Mouse (Mus musculus) intestine, embryonic 14.5 days (tissue): ENCODE data around the gene Pomp. TPM values are rescaled to one million over a fixed set of nuclear protein-coding genes. Genes with fewer than 3 reads are reported as not detected.
A peak's percentile ranks its signal among the peaks of the same experiment; 100 is the strongest.

Experiments used
- ATAC-seq: fragments of 200-750 bp; cut with Nextera tagmentation; replicated peaks from 2 replicates; pipeline ENCODE4 v1.8.0; 2017; ENCODE audit warnings: low read depth, moderate number of reproducible peaks, moderate TSS enrichment, moderate library complexity; ENCODE audit not compliant: low FRiP score, low TSS enrichment
- DNase-seq: peaks from one replicate; pipeline ENCODE4 v3.0.0-alpha.2; 2018; ENCODE audit warnings: low spot score
- H3K27ac ChIP-seq: fragments of 300-500 bp; sonication (generic); 2 replicates; pipeline ENCODE4 v1.5.1; 2014; ENCODE audit warnings: low read depth, mild to moderate bottlenecking, control low read depth
- H3K27me3 ChIP-seq: fragments of 300-500 bp; sonication (generic); replicated peaks from 2 replicates; pipeline ENCODE4 v1.6.1; 2014; ENCODE audit warnings: low read length, control low read depth; ENCODE audit not compliant: control insufficient read depth, insufficient read depth
- H3K36me3 ChIP-seq: fragments of 300-500 bp; sonication (generic); 2 replicates; pipeline ENCODE4 v1.6.1; 2014; ENCODE audit warnings: low read length, control low read depth; ENCODE audit not compliant: control insufficient read depth, insufficient read depth
- H3K4me1 ChIP-seq: fragments of 300-500 bp; sonication (generic); replicated peaks from 2 replicates; pipeline ENCODE4 v1.6.1; 2014; ENCODE audit warnings: low read length, control low read depth, mixed read lengths; ENCODE audit not compliant: control insufficient read depth, insufficient read depth
- H3K4me2 ChIP-seq: fragments of 300-500 bp; sonication (generic); 2 replicates; pipeline ENCODE4 v1.6.1; 2014; ENCODE audit warnings: low read length
- H3K4me3 ChIP-seq: fragments of 300-500 bp; sonication (generic); 2 replicates; pipeline ENCODE4 v1.5.1; 2014; ENCODE audit warnings: low read depth, low read length, control low read depth, mixed read lengths
- H3K9ac ChIP-seq: fragments of 300-500 bp; sonication (generic); 2 replicates; pipeline ENCODE4 v1.6.1; 2014; ENCODE audit warnings: mild to moderate bottlenecking, low read length
- H3K9me3 ChIP-seq: fragments of 300-500 bp; sonication (generic); 2 replicates; pipeline ENCODE4 v1.6.1; 2016; ENCODE audit warnings: low read length, control low read depth; ENCODE audit not compliant: control insufficient read depth
- WGBS: fragments of 180-500 bp; shearing (Covaris S2); extraction: QIAGEN DNeasy Blood & Tissue Kit; methylation state at CpG from one replicate; pipeline ENCODE4 v1.1.7; 2014; 5-methylcytosine and 5-hydroxymethylcytosine counted together
- polyA plus RNA-seq: library from polyadenylated mRNA; unstranded; fragments of >200 nt; fragmentation: Nextera tagmentation; extraction: Ambion mirVana; gene quantifications from 2 replicates; pipeline ENCODE4 v1.2.1, GENCODE M21; 2014

The Pomp gene
- polyA plus RNA-seq, 1 experiment from 2014 or later, result 418 TPM

- H3K36me3 ChIP-seq, result peaks cover 91% of the 10 kb centered on the region
- 92% methylated on average over 15 of the region's 15 CpGs for WGBS
Observed at GRCm38 (mm10) chr5:147871091-147871820, 11.0 kb downstream of the Pomp start.

GRCm38 (mm10) chr5:147874491-147875065 is 14.3 kb downstream of the Pomp start:
- Histone ChIP-seq H3K9ac (no peak overlapping the region), H3K27ac (no peak overlapping the region), H3K4me2 (no peak overlapping the region), H3K36me3 (peaks cover 92% of the 10 kb centered on the region), H3K4me3 (no peak overlapping the region), H3K4me1 (no peaks in the 10 kb centered on the region), H3K9me3 (no peaks in the 10 kb centered on the region), H3K27me3 (no peaks in the 10 kb centered on the region)
- ATAC-seq, result no peak
- DNase-seq, result no peak
- 93% methylated on average over 18 of the region's 18 CpGs for WGBS

More at GRCm38 (mm10) chr5:147871091-147871820, 11.0 kb downstream of the Pomp start:
- Histone ChIP-seq H3K27me3 (no peaks in the 10 kb centered on the region), H3K9me3 (no peaks in the 10 kb centered on the region), H3K27ac (no peak overlapping the region), H3K9ac (no peak overlapping the region), H3K4me3 (no peak overlapping the region), H3K4me1 (no peaks in the 10 kb centered on the region), H3K4me2 (no peak overlapping the region)
- ATAC-seq, result no peak
- DNase-seq, result no peak

GRCm38 (mm10) chr5:147875210-147875609 is 14.9 kb downstream of the Pomp start:
- H3K9ac ChIP-seq, result no peak overlapping the region
- ATAC-seq, result no peak
- no peak overlapping the region for H3K27ac ChIP-seq
- peaks cover 92% of the 10 kb centered on the region for H3K36me3 ChIP-seq
- no peak for DNase-seq
- H3K4me2 ChIP-seq, result no peak overlapping the region
- H3K4me3 ChIP-seq, result no peak overlapping the region
- no peaks in the 10 kb centered on the region for H3K4me1 ChIP-seq
- H3K27me3 ChIP-seq, result no peaks in the 10 kb centered on the region
- 93% methylated on average over 8 of the region's 8 CpGs for WGBS
- no peaks in the 10 kb centered on the region for H3K9me3 ChIP-seq

GRCm38 (mm10) chr5:147877520-147877919 is 17.3 kb downstream of the Pomp start:
- H3K27me3 ChIP-seq, result no peaks in the 10 kb centered on the region
- no peak overlapping the region for H3K4me3 ChIP-seq
- DNase-seq (no peak), ATAC-seq (no peak)
- no peaks in the 10 kb centered on the region for H3K4me1 ChIP-seq
- no peak overlapping the region for H3K27ac ChIP-seq
- H3K9me3 ChIP-seq, result no peaks in the 10 kb centered on the region
- WGBS, result 84% methylated on average over 6 of the region's 6 CpGs
- no peak overlapping the region for H3K4me2 ChIP-seq
- H3K36me3 ChIP-seq, result peaks cover 78% of the 10 kb centered on the region
- H3K9ac ChIP-seq, result no peak overlapping the region

GRCm38 (mm10) chr5:147879971-147880682 is 19.9 kb downstream of the Pomp start:
- ATAC-seq, result 0 out of 2 replicates have a peak, but pooled peaks have one; percentile 34
- Histone ChIP-seq H3K27ac (no peak overlapping the region), H3K9me3 (no peaks in the 10 kb centered on the region), H3K4me1 (no peaks in the 10 kb centered on the region), H3K27me3 (no peaks in the 10 kb centered on the region), H3K9ac (no peak overlapping the region), H3K4me2 (no peak overlapping the region), H3K36me3 (peaks cover 53% of the 10 kb centered on the region), H3K4me3 (no peak overlapping the region)
- no peak for DNase-seq
- 71% methylated on average over 17 of the region's 17 CpGs for WGBS

- ATAC-seq, result no peak
- WGBS, result 83% methylated on average over 6 of the region's 6 CpGs
- H3K4me2 ChIP-seq, result no peak overlapping the region
- H3K9ac ChIP-seq, result no peak overlapping the region
- H3K27ac ChIP-seq, result no peak overlapping the region
- H3K4me3 ChIP-seq, result no peak overlapping the region
- H3K9me3 ChIP-seq, result no peaks in the 10 kb centered on the region
- H3K4me1 ChIP-seq, result no peaks in the 10 kb centered on the region
- no peak for DNase-seq
- peaks cover 20% of the 10 kb centered on the region for H3K36me3 ChIP-seq
- H3K27me3 ChIP-seq, result no peaks in the 10 kb centered on the region
Observed at GRCm38 (mm10) chr5:147883581-147883980, 23.3 kb downstream of the Pomp start.

GRCm38 (mm10) chr5:147888313-147889297 is 28.3 kb downstream of the Pomp start:
- DNase-seq, result no peak
- Histone ChIP-seq H3K4me2 (no peak overlapping the region), H3K27me3 (no peaks in the 10 kb centered on the region), H3K4me1 (peaks cover 6% of the 10 kb centered on the region), H3K27ac (no peak overlapping the region), H3K36me3 (no peaks in the 10 kb centered on the region), H3K9ac (no peak overlapping the region), H3K4me3 (no peak overlapping the region), H3K9me3 (no peaks in the 10 kb centered on the region)
- WGBS, result 83% methylated on average over 9 of the region's 12 CpGs
- ATAC-seq, result no peak

GRCm38 (mm10) chr5:147892735-147893134 is 32.5 kb downstream of the Pomp start:
- no peak for DNase-seq
- no peak for ATAC-seq
- Histone ChIP-seq H3K4me2 (no peak overlapping the region), H3K27ac (no peak overlapping the region), H3K4me1 (peaks cover 15% of the 10 kb centered on the region), H3K36me3 (no peaks in the 10 kb centered on the region), H3K4me3 (no peak overlapping the region), H3K9me3 (no peaks in the 10 kb centered on the region), H3K27me3 (0 out of 2 replicates have a peak, but pooled peaks cover 2% of the 10 kb centered on the region), H3K9ac (no peak overlapping the region)
- 34% methylated on average over 6 of the region's 6 CpGs for WGBS
